Mouse (Mus musculus) MEL (cell line): ENCODE data around the gene Ybx2. TPM values are rescaled to one million over a fixed set of nuclear protein-coding genes. Genes with fewer than 3 reads are reported as not detected.

Experiments used
- DNase-seq: peaks from one replicate; pipeline ENCODE4 v3.0.0; 2011; ENCODE audit warnings: low read depth, low spot score
- H3K27ac ChIP-seq: 2 replicates; pipeline ENCODE4 v1.5.1; 2012; ENCODE audit warnings: low read depth, mild to moderate bottlenecking, control low read depth, low read length, moderate library complexity; ENCODE audit not compliant: control insufficient read depth
- H3K27me3 ChIP-seq, 2 experiments: fragments of 150-350 bp in 1 of 2; sonication (generic) in 1 of 2; 2 replicates each; pipeline ENCODE4 v1.6.1; 2012; ENCODE audit warnings: low read length in 2 of 2, mild to moderate bottlenecking in 2 of 2, improper control_type of control experiment in 1 of 2, moderate library complexity in 1 of 2; ENCODE audit not compliant: insufficient read depth in 2 of 2, control insufficient read depth in 1 of 2
- H3K36me3 ChIP-seq, 2 experiments: 2 replicates each; pipeline ENCODE4 v1.6.1; 2012 to 2014; ENCODE audit warnings: low read length in 2 of 2, improper control_type of control experiment in 1 of 2, inconsistent platforms in 1 of 2, mild to moderate bottlenecking in 1 of 2; ENCODE audit not compliant: insufficient read depth in 2 of 2, control insufficient read depth in 1 of 2
- H3K4me1 ChIP-seq, 2 experiments: fragments of 150-350 bp in 1 of 2; sonication (generic) in 1 of 2; 2 replicates each; pipeline ENCODE4 v1.6.1; 2012; ENCODE audit warnings: low read length in 2 of 2, improper control_type of control experiment in 1 of 2, mild to moderate bottlenecking in 1 of 2; ENCODE audit not compliant: insufficient read depth in 2 of 2, control insufficient read depth in 1 of 2
- H3K4me3 ChIP-seq, 2 experiments: fragments of 150-350 bp in 1 of 2; sonication (generic) in 1 of 2; 2 replicates each; pipeline ENCODE4 v1.5.1; 2012; ENCODE audit warnings: low read depth in 2 of 2, low read length in 2 of 2, mild to moderate bottlenecking in 2 of 2, moderate library complexity in 2 of 2, control low read depth in 1 of 2, improper control_type of control experiment in 1 of 2; ENCODE audit not compliant: control insufficient read depth in 1 of 2, insufficient read depth in 1 of 2
- H3K79me2 ChIP-seq: 2 replicates; pipeline ENCODE4 v1.6.1; 2012; ENCODE audit warnings: mild to moderate bottlenecking, low read length, moderate library complexity; ENCODE audit not compliant: control insufficient read depth, poor library complexity, insufficient read depth
- H3K9ac ChIP-seq: 2 replicates; pipeline ENCODE4 v1.6.1; 2012; ENCODE audit warnings: low read depth, mild to moderate bottlenecking, control low read depth, low read length, moderate library complexity; ENCODE audit not compliant: control insufficient read depth, poor library complexity, severe bottlenecking
- H3K9me3 ChIP-seq: fragments of 150-350 bp; sonication (generic); replicated peaks from 2 replicates; pipeline ENCODE4 v1.6.1; 2012; ENCODE audit warnings: mild to moderate bottlenecking, low read length, improper control_type of control experiment, moderate library complexity; ENCODE audit not compliant: insufficient read depth
- CHD1 ChIP-seq: IDR thresholded peaks from 2 replicates; pipeline ENCODE4 v1.6.1; 2012; ENCODE audit warnings: low read depth, mild to moderate bottlenecking, inconsistent platforms, low read length, improper control_type of control experiment
- CHD2 ChIP-seq: IDR thresholded peaks from 2 replicates; pipeline ENCODE4 v1.6.1; 2011; ENCODE audit warnings: low read length, improper control_type of control experiment
- CTCF ChIP-seq, 3 experiments: IDR thresholded peaks in 2 of 3; conservative IDR thresholded peaks in 1 of 3; 2 replicates each; pipeline ENCODE4 v1.5.1; 2011 to 2012; ENCODE audit warnings: low read length in 3 of 3, low read depth in 2 of 3, mild to moderate bottlenecking in 2 of 3, improper control_type of control experiment in 1 of 3, inconsistent platforms in 1 of 3, mixed read lengths in 1 of 3, moderate library complexity in 1 of 3; ENCODE audit not compliant: control insufficient read depth in 1 of 3, insufficient read depth in 1 of 3, poor library complexity in 1 of 3, severe bottlenecking in 1 of 3
- E2F4 ChIP-seq: IDR thresholded peaks from 2 replicates; pipeline ENCODE4 v1.6.1; 2011; ENCODE audit warnings: low read depth, low read length, improper control_type of control experiment, borderline replicate concordance
- EP300 ChIP-seq, 2 experiments: IDR thresholded peaks; 2 replicates each; pipeline ENCODE4 v1.6.1; 2011; ENCODE audit warnings: improper control_type of control experiment in 2 of 2, low read length in 2 of 2, low read depth in 1 of 2, mild to moderate bottlenecking in 1 of 2
- ETS1 ChIP-seq: IDR thresholded peaks from 2 replicates; pipeline ENCODE4 v1.6.1; 2012; ENCODE audit warnings: low read depth, mild to moderate bottlenecking, inconsistent platforms, low read length, improper control_type of control experiment, moderate library complexity
- GABPA ChIP-seq: IDR thresholded peaks from 2 replicates; pipeline ENCODE4 v1.6.1; 2012; ENCODE audit warnings: low read depth, mild to moderate bottlenecking, inconsistent platforms, low read length, improper control_type of control experiment, moderate library complexity
- HCFC1 ChIP-seq: IDR thresholded peaks from 2 replicates; pipeline ENCODE4 v1.6.1; 2012; ENCODE audit warnings: low read depth, mild to moderate bottlenecking, inconsistent platforms, low read length, improper control_type of control experiment, moderate library complexity
- JUND ChIP-seq: IDR thresholded peaks from 2 replicates; pipeline ENCODE4 v1.6.1; 2011; ENCODE audit warnings: low read depth, mild to moderate bottlenecking, improper control_type of control experiment, low read length
- MAFK ChIP-seq: IDR thresholded peaks from 2 replicates; pipeline ENCODE4 v1.6.1; 2011; ENCODE audit warnings: low read depth, mild to moderate bottlenecking, low read length, improper control_type of control experiment, borderline replicate concordance
- MAX ChIP-seq: IDR thresholded peaks from 2 replicates; pipeline ENCODE4 v1.6.1; 2011; ENCODE audit warnings: low read length, improper control_type of control experiment
- MEF2A ChIP-seq: IDR thresholded peaks from 2 replicates; pipeline ENCODE4 v1.6.1; 2014; ENCODE audit warnings: low read depth, mild to moderate bottlenecking, inconsistent platforms, low read length, improper control_type of control experiment; ENCODE audit not compliant: poor library complexity, insufficient replicate concordance, severe bottlenecking; ENCODE audit errors: extremely low read depth
- MXI1 ChIP-seq: IDR thresholded peaks from 2 replicates; pipeline ENCODE4 v1.6.1; 2011; ENCODE audit warnings: mild to moderate bottlenecking, low read depth, low read length, improper control_type of control experiment
- MYB ChIP-seq: IDR thresholded peaks from 2 replicates; pipeline ENCODE4 v1.6.1; 2011; ENCODE audit warnings: mild to moderate bottlenecking, low read depth, low read length, improper control_type of control experiment
- MYC ChIP-seq: IDR thresholded peaks from 2 replicates; pipeline ENCODE4 v1.6.1; 2011; ENCODE audit warnings: low read depth, mild to moderate bottlenecking, low read length, improper control_type of control experiment, moderate library complexity
- NELFE ChIP-seq: IDR thresholded peaks from 2 replicates; pipeline ENCODE4 v1.6.1; 2011; ENCODE audit warnings: low read depth, low read length, improper control_type of control experiment
- NRF1 ChIP-seq: IDR thresholded peaks from 2 replicates; pipeline ENCODE4 v1.6.1; 2014; ENCODE audit warnings: low read depth, mild to moderate bottlenecking, inconsistent platforms, low read length, improper control_type of control experiment, moderate library complexity; ENCODE audit not compliant: poor library complexity, insufficient read depth, severe bottlenecking
- POLR2A ChIP-seq, 2 experiments: IDR thresholded peaks; 2 replicates each; pipeline ENCODE4 v1.6.1; 2011 to 2012; ENCODE audit warnings: low read length in 2 of 2, mild to moderate bottlenecking in 2 of 2, control low read depth in 1 of 2, improper control_type of control experiment in 1 of 2, low read depth in 1 of 2, moderate library complexity in 1 of 2; ENCODE audit not compliant: control insufficient read depth in 1 of 2, insufficient read depth in 1 of 2, poor library complexity in 1 of 2
- POLR2AphosphoS5 ChIP-seq: IDR thresholded peaks from 2 replicates; pipeline ENCODE4 v1.6.1; 2012; ENCODE audit warnings: low read depth, borderline replicate concordance, mild to moderate bottlenecking, inconsistent platforms, low read length, moderate library complexity, mixed read lengths
- RAD21 ChIP-seq: IDR thresholded peaks from 2 replicates; pipeline ENCODE4 v1.6.1; 2011; ENCODE audit warnings: mild to moderate bottlenecking, low read depth, low read length, improper control_type of control experiment
- RCOR1 ChIP-seq: IDR thresholded peaks from 2 replicates; pipeline ENCODE4 v1.6.1; 2012; ENCODE audit warnings: low read depth, mild to moderate bottlenecking, inconsistent platforms, low read length, improper control_type of control experiment
- SMC3 ChIP-seq: IDR thresholded peaks from 2 replicates; pipeline ENCODE4 v1.6.1; 2011; ENCODE audit warnings: low read depth, low read length, improper control_type of control experiment
- TAL1 ChIP-seq: IDR thresholded peaks from 2 replicates; pipeline ENCODE4 v1.6.1; 2012; ENCODE audit warnings: mild to moderate bottlenecking, inconsistent platforms, low read length, moderate library complexity, mixed read lengths
- TBP ChIP-seq: IDR thresholded peaks from 2 replicates; pipeline ENCODE4 v1.8.0; 2011; ENCODE audit warnings: low read depth, low read length, improper control_type of control experiment
- TCF12 ChIP-seq: IDR thresholded peaks from 2 replicates; pipeline ENCODE4 v1.6.1; 2014; ENCODE audit warnings: low read depth, mild to moderate bottlenecking, inconsistent platforms, low read length, improper control_type of control experiment, moderate library complexity
- UBTF ChIP-seq: IDR thresholded peaks from 2 replicates; pipeline ENCODE4 v1.6.1; 2012; ENCODE audit warnings: low read depth, mild to moderate bottlenecking, inconsistent platforms, low read length, improper control_type of control experiment, moderate library complexity, borderline replicate concordance; ENCODE audit not compliant: insufficient read depth
- ZC3H11A ChIP-seq: IDR thresholded peaks from 2 replicates; pipeline ENCODE4 v1.6.1; 2012; ENCODE audit warnings: low read depth, mild to moderate bottlenecking, inconsistent platforms, low read length, improper control_type of control experiment
- ZNF384 ChIP-seq: IDR thresholded peaks from 2 replicates; pipeline ENCODE4 v1.6.1; 2012; ENCODE audit warnings: low read depth, mild to moderate bottlenecking, inconsistent platforms, low read length, improper control_type of control experiment
- polyA plus RNA-seq, 2 experiments: library from polyadenylated mRNA; stranded (reverse) in 1 of 2; unstranded in 1 of 2; fragments of >175 nt in 1 of 2; fragments of >200 nt in 1 of 2; gene quantifications; 2 replicates each; pipeline versions ENCODE4 v1.2.1 to v1.2.4; 2012; ENCODE audit warnings: low replicate concordance in 2 of 2, low read depth in 1 of 2; ENCODE audit not compliant: insufficient read length in 2 of 2, insufficient read depth in 1 of 2, missing spikeins in 1 of 2
- total RNA-seq: library from RNA; depleted of rRNA; stranded (reverse); fragments of 300-350 nt; gene quantifications from 2 replicates; pipeline ENCODE4 v1.2.3, GENCODE M21; 2012

The Ybx2 gene
- total and polyA plus RNA-seq, 3 experiments: 0.50 to 0.92 TPM; not detected in 1

GRCm38 (mm10) chr11:69912716-69913530, 22.7 kb upstream of the Ybx2 start:
- H3K36me3 ChIP-seq: peaks cover 8 to 35% of the 10 kb centered on the region in 2 experiments
- no peaks in the 10 kb centered on the region for H3K9me3 ChIP-seq
- H3K79me2 ChIP-seq: peaks cover 28% of the 10 kb centered on the region
- no peak for TF ChIP-seq RAD21
- TF ChIP-seq GABPA: no peak
- TF ChIP-seq MYB: no peak
- TF ChIP-seq HCFC1: no peak
- TF ChIP-seq CHD1: no peak
- no peak for TF ChIP-seq SMC3
- peak overlapping the region; percentile 58 to 61 for H3K4me3 ChIP-seq
- H3K27me3 ChIP-seq: no peaks in the 10 kb centered on the region
- DNase-seq: peak; percentile 41
- H3K9ac ChIP-seq: peak overlapping the region; percentile 78
- H3K27ac ChIP-seq: peak overlapping the region; percentile 80
- H3K4me1 ChIP-seq: peaks cover 0 to 37% of the 10 kb centered on the region in 2 experiments

- H3K4me1 ChIP-seq: peaks cover 2 to 45% of the 10 kb centered on the region in 2 experiments
- TF ChIP-seq RAD21 (no peak), TCF12 (peak; percentile 73), MXI1 (peak; percentile 97), ZNF384 (no peak), MAFK (no peak), UBTF (no peak), NELFE (peak; percentile 72), MAX (peak; percentile 93), CTCF (IDR thresholded peaks at IDR 0.05 in 2 of 3, conservative IDR thresholded peaks at IDR 0.05 in 1 of 3; ENCODE audit: control insufficient read depth in 1 of 3, insufficient read depth in 1 of 3, low read depth in 2 of 3, low read length in 3 of 3, poor library complexity in 1 of 3, severe bottlenecking in 1 of 3) (no peak), EP300 (IDR thresholded peaks at IDR 0.05; ENCODE audit: low read depth in 1 of 2, low read length in 2 of 2) (peak in 1 of 2 experiments; percentile 55; a peak in 2 of 4 replicates), ETS1 (peak; percentile 33; the same call in 1 of the 2 replicates), TAL1 (no peak), CHD2 (peak; percentile 88), NRF1 (0 out of 2 replicates have a peak, but pooled peaks have one; percentile 32), SMC3 (no peak; the same call in 1 of the 2 replicates), ZC3H11A (no peak), POLR2A (IDR thresholded peaks at IDR 0.05; ENCODE audit: control insufficient read depth in 1 of 2, insufficient read depth in 1 of 2, low read depth in 1 of 2, low read length in 2 of 2, poor library complexity in 1 of 2) (peak; percentile 79 to 87), POLR2AphosphoS5 (no peak), GABPA (no peak), RCOR1 (no peak), JUND (no peak), TBP (peak; percentile 66), MEF2A (no peak), MYC (peak; percentile 99), E2F4 (0 out of 2 replicates have a peak, but pooled peaks have one; percentile 70)
Measured at GRCm38 (mm10) chr11:69913554-69914371, 21.8 kb upstream of the Ybx2 start, which contains the start of gene Gps2. TSS of gene Gps2 (plus strand) at chr11:69913888.

More at GRCm38 (mm10) chr11:69913554-69914371, 21.8 kb upstream of the Ybx2 start, which contains the start of gene Gps2:
- H3K9ac ChIP-seq: peak within 1 kb of the TSS; percentile 78
- H3K36me3 ChIP-seq: peaks cover 15 to 44% of the 10 kb centered on the region in 2 experiments
- peak; percentile 98 for DNase-seq
- no peaks in the 10 kb centered on the region for H3K27me3 ChIP-seq
- H3K79me2 ChIP-seq: peaks cover 36% of the 10 kb centered on the region
- H3K9me3 ChIP-seq: no peaks in the 10 kb centered on the region
- H3K27ac ChIP-seq: peak within 1 kb of the TSS; percentile 80
- peak within 1 kb of the TSS; percentile 58 to 78 for H3K4me3 ChIP-seq
